Mouse (Mus musculus) T-cell, adult 2 months (primary cell): ENCODE results near the gene Aldh3a1.

ENCODE experiments used
- DNase-seq: peaks from one replicate; pipeline ENCODE4 v3.0.0; 2022; ENCODE audit warnings: low spot score

Aldh3a1 gene

DNA sequence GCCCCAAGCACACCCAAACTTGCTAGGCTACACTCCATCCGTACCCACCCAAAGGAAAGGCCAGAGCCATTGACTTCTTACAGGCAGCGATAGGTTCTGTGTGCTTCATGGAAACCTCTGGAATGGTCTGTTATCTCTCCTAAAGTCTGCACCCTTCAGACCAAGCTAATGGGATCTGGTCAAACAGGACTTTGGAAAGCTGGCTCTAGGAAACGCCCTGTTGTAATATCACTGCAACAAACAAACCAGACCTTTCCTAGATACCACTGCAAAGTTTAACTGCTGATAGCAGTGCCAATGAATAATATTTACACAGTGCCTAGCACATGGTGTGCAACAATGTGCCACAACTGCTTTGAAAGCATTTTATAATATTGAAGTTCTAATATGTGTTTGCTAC is 28.7 kb downstream of the Aldh3a1 start:
- DNase-seq = no peak

GRCm38 (mm10) chr11:61244406-61244805 is 37.1 kb downstream of the Aldh3a1 start:
- DNase-seq = no peak

- DNase-seq = no peak
Observed at GRCm38 (mm10) chr11:61251741-61252140, 44.4 kb downstream of the Aldh3a1 start.

GRCm38 (mm10) chr11:61252807-61253206 is 45.5 kb downstream of the Aldh3a1 start:
- no peak for DNase-seq

GRCm38 (mm10) chr11:61259106-61259505 is 51.8 kb downstream of the Aldh3a1 start:
- DNase-seq = no peak

GRCm38 (mm10) chr11:61262516-61262915 is 55.2 kb downstream of the Aldh3a1 start:
- no peak for DNase-seq

DNA sequence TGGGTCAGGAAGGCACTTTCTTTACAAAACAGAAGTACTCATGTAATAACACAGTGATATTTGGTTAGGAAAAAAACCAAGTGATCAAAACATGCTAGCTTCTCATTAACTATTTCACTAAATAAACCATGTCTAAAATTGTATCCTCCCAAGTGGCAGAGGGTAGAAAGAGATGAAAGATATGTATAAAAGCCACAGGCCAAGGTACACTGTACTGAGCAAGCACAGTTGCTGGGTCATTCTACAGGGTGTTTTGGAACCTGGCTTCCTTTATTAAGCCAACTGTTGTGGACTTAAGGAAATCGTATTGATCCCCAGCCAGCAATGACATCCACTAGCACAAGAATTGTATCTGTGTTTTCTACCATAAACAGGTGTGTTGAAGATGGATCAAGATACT is 56.5 kb downstream of the Aldh3a1 start:
- no peak for DNase-seq

DNA sequence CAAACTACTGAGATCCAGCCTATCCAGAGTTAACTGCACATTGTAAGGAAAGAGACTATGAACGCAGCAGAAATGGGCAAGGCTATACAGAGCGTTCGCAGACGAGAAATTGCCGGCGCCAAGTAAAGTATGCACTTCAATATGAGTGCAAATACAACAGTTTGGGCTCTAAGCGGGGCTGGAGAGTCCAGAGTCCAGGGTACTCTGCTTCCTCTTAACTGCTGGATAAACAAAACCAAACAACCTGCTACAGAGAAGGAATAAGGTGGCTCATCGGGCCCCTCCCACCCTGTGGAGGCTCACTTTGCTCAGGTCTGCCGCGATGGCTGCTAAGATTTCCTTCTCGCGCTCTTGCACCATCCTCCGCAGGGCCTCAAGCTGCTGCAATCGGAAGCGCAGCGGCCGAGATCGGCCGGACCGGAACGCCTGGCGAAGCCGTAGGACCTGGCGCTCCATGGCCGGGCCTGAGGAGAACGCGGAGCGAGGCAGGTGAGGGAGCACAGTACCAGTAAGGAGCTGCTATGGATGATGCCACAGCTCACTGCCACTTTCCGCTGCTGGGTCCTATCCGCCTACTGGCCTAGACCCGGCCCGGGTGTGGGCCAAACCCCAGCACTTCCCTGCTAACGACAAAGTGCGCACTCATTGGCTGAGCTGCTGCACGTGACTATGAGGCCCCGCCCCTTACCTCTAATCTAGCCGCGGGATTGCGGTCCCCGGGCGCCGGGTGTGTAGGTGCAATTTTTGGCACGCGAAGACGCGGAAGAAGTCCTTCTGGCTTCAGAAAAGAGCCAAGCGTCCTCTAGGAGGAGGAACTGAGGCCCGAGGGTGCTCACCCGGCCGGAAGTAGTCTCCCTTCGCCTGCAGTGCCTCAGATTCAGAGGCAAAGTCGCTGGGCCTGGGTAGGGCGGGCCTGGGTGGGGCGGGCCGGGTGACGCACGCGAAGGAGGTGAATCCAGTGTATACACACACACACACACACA is 59.5 kb downstream of the Aldh3a1 start, which contains the start of gene Aldh3a2:
TSS of gene Aldh3a2 (minus strand) at position 914 of the 983 bp plus-strand sequence.
- DNase-seq = peak; percentile 96
